Mouse (Mus musculus): ENCODE data around the gene Asf1b. TPM values are rescaled to one million over a fixed set of nuclear protein-coding genes. Genes with fewer than 3 reads are reported as not detected.

Asf1b gene
- polyA plus RNA-seq, 1 experiment from 2014 or later: 94.0 TPM

GRCm38 (mm10) chr8:83921558-83921957, 33.7 kb upstream of the Asf1b start:
- no peaks in the 10 kb centered on the region for H3K9me3 ChIP-seq (ENCODE audit: control insufficient read depth, low read length)
- no peaks in the 10 kb centered on the region for H3K27me3 ChIP-seq (ENCODE audit: control insufficient read depth, insufficient read depth, low read length)
- H3K4me3 ChIP-seq (ENCODE audit: low read depth, low read length): no peak overlapping the region
- DNase-seq (ENCODE audit: low spot score) (peak; percentile 89), ATAC-seq (replicated peaks; ENCODE audit: low FRiP score) (no peak)
- no peak overlapping the region for H3K9ac ChIP-seq (ENCODE audit: low read length)
- H3K27ac ChIP-seq (ENCODE audit: low read depth, low read length): no peak overlapping the region
- WGBS: 80% methylated on average over 3 of the region's 3 CpGs
- H3K36me3 ChIP-seq (ENCODE audit: control insufficient read depth, insufficient read depth, low read length): no peaks in the 10 kb centered on the region; the same call in 1 of the 2 replicates
- no peaks in the 10 kb centered on the region for H3K4me1 ChIP-seq (replicated peaks; ENCODE audit: control insufficient read depth, insufficient read depth, low read length)
- no peak overlapping the region for H3K4me2 ChIP-seq (ENCODE audit: low read depth, low read length, severe bottlenecking)

DNA sequence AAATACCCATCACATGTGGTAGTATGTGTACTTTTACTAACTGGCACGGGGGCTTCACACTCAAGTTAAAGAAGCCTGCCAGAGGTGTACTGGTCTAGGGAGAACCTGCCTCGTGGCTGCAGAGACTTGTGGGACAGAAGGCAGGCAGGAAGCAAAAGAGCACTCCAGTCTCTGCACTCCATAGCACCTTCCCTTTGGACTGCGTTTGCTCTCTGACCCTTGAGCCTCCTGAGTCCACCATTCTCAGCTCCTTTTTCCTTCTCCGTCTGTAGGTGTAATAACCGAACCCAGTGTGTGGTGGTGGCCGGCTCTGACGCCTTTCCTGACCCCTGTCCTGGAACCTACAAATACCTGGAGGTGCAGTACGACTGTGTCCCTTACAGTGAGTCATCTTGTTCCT, 32.6 kb upstream of the Asf1b start:
- no peak overlapping the region for H3K27ac ChIP-seq (ENCODE audit: low read depth, low read length)
- no peak for ATAC-seq (replicated peaks; ENCODE audit: low FRiP score)
- no peaks in the 10 kb centered on the region; the same call in 1 of the 2 replicates for H3K36me3 ChIP-seq (ENCODE audit: control insufficient read depth, insufficient read depth, low read length)
- H3K9ac ChIP-seq (ENCODE audit: low read length): no peak overlapping the region
- no peak overlapping the region for H3K4me2 ChIP-seq (ENCODE audit: low read depth, low read length, severe bottlenecking)
- no peaks in the 10 kb centered on the region for H3K4me1 ChIP-seq (replicated peaks; ENCODE audit: control insufficient read depth, insufficient read depth, low read length)
- no peaks in the 10 kb centered on the region for H3K27me3 ChIP-seq (ENCODE audit: control insufficient read depth, insufficient read depth, low read length)
- DNase-seq (ENCODE audit: low spot score): no peak
- H3K9me3 ChIP-seq (ENCODE audit: control insufficient read depth, low read length): no peaks in the 10 kb centered on the region
- no peak overlapping the region for H3K4me3 ChIP-seq (ENCODE audit: low read depth, low read length)
- WGBS: 95% methylated on average over 8 of the region's 8 CpGs

- ATAC-seq (replicated peaks; ENCODE audit: low FRiP score): no peak
- WGBS: 86% methylated on average over 5 of the region's 5 CpGs
- no peak for DNase-seq (ENCODE audit: low spot score)
- Histone ChIP-seq H3K27ac (ENCODE audit: low read depth, low read length) (no peak overlapping the region), H3K36me3 (ENCODE audit: control insufficient read depth, insufficient read depth, low read length) (no peaks in the 10 kb centered on the region; the same call in 1 of the 2 replicates), H3K4me2 (ENCODE audit: low read depth, low read length, severe bottlenecking) (no peak overlapping the region), H3K9me3 (ENCODE audit: control insufficient read depth, low read length) (no peaks in the 10 kb centered on the region), H3K4me1 (replicated peaks; ENCODE audit: control insufficient read depth, insufficient read depth, low read length) (no peaks in the 10 kb centered on the region), H3K4me3 (ENCODE audit: low read depth, low read length) (no peak overlapping the region), H3K27me3 (ENCODE audit: control insufficient read depth, insufficient read depth, low read length) (no peaks in the 10 kb centered on the region), H3K9ac (ENCODE audit: low read length) (no peak overlapping the region)
These were observed 30.7 kb upstream of the Asf1b start for GRCm38 (mm10) chr8:83924585-83924984.

DNA sequence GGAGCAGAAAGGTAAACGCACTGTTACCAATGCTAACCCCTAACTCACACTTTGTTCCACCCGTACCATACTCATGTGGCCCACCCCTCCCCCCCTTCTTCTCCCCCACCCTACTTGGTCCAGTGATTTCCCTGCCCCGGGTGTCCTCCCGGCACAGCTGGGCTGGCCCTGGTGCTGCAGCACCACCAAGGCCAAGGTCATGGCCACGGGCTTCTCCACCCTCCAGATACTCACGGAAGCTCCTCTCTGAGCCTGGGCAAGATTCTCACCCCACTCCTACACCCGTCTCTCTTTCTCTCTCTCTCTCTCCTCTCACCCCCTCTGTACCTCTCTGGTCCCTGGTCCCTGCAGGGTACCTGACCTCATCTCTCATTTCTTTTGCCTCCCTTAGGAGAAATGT, 29.0 kb upstream of the Asf1b start:
- WGBS: 82% methylated on average over 7 of the region's 7 CpGs
- H3K27me3 ChIP-seq (ENCODE audit: control insufficient read depth, insufficient read depth, low read length): no peaks in the 10 kb centered on the region
- H3K4me2 ChIP-seq (ENCODE audit: low read depth, low read length, severe bottlenecking): no peak overlapping the region
- no peaks in the 10 kb centered on the region for H3K4me1 ChIP-seq (replicated peaks; ENCODE audit: control insufficient read depth, insufficient read depth, low read length)
- H3K27ac ChIP-seq (ENCODE audit: low read depth, low read length): no peak overlapping the region
- DNase-seq (ENCODE audit: low spot score): no peak
- no peak overlapping the region for H3K9ac ChIP-seq (ENCODE audit: low read length)
- H3K9me3 ChIP-seq (ENCODE audit: control insufficient read depth, low read length): no peaks in the 10 kb centered on the region
- no peak overlapping the region for H3K4me3 ChIP-seq (ENCODE audit: low read depth, low read length)
- H3K36me3 ChIP-seq (ENCODE audit: control insufficient read depth, insufficient read depth, low read length): peaks cover 4% of the 10 kb centered on the region; the same call in 1 of the 2 replicates
- no peak for ATAC-seq (replicated peaks; ENCODE audit: low FRiP score)

DNA sequence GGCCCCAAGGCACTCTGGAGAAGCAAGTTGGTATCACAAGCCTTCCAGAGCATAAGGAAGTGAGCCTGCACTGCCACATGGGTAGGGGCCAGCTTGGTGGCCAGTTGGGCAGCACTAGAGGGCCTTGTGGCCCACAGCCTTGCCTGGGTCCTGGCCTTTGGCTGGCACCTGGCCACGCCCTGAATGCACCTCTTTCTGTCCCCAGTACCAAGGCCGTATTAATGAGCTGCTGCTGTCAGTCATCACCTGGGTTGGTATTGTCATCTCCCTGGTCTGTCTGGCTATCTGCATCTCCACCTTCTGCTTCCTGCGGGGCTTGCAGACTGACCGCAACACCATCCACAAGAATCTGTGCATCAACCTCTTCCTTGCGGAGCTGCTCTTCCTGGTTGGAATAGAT, 21.1 kb upstream of the Asf1b start:
- ATAC-seq (replicated peaks; ENCODE audit: low FRiP score): no peak
- WGBS: 90% methylated on average over 5 of the region's 5 CpGs
- Histone ChIP-seq H3K27me3 (ENCODE audit: control insufficient read depth, insufficient read depth, low read length) (no peaks in the 10 kb centered on the region), H3K9me3 (ENCODE audit: control insufficient read depth, low read length) (no peaks in the 10 kb centered on the region), H3K27ac (ENCODE audit: low read depth, low read length) (no peak overlapping the region), H3K4me3 (ENCODE audit: low read depth, low read length) (no peak overlapping the region), H3K9ac (ENCODE audit: low read length) (no peak overlapping the region), H3K4me1 (replicated peaks; ENCODE audit: control insufficient read depth, insufficient read depth, low read length) (no peaks in the 10 kb centered on the region), H3K36me3 (ENCODE audit: control insufficient read depth, insufficient read depth, low read length) (peaks cover 13% of the 10 kb centered on the region; the same call in 1 of the 2 replicates), H3K4me2 (ENCODE audit: low read depth, low read length, severe bottlenecking) (no peak overlapping the region)
- DNase-seq (ENCODE audit: low spot score): no peak

- Histone ChIP-seq H3K4me3 (ENCODE audit: low read depth, low read length) (no peak overlapping the region), H3K27ac (ENCODE audit: low read depth, low read length) (no peak overlapping the region), H3K4me1 (replicated peaks; ENCODE audit: control insufficient read depth, insufficient read depth, low read length) (no peaks in the 10 kb centered on the region), H3K4me2 (ENCODE audit: low read depth, low read length, severe bottlenecking) (no peak overlapping the region), H3K36me3 (ENCODE audit: control insufficient read depth, insufficient read depth, low read length) (peaks cover 13% of the 10 kb centered on the region; the same call in 1 of the 2 replicates), H3K9ac (ENCODE audit: low read length) (no peak overlapping the region), H3K27me3 (ENCODE audit: control insufficient read depth, insufficient read depth, low read length) (no peaks in the 10 kb centered on the region), H3K9me3 (ENCODE audit: control insufficient read depth, low read length) (no peaks in the 10 kb centered on the region)
- peak; percentile 40 for DNase-seq (ENCODE audit: low spot score)
- ATAC-seq (replicated peaks; ENCODE audit: low FRiP score): no peak
- 77% methylated on average over 2 of the region's 2 CpGs for WGBS
These were observed 20.3 kb upstream of the Asf1b start for GRCm38 (mm10) chr8:83934994-83935393.

DNA sequence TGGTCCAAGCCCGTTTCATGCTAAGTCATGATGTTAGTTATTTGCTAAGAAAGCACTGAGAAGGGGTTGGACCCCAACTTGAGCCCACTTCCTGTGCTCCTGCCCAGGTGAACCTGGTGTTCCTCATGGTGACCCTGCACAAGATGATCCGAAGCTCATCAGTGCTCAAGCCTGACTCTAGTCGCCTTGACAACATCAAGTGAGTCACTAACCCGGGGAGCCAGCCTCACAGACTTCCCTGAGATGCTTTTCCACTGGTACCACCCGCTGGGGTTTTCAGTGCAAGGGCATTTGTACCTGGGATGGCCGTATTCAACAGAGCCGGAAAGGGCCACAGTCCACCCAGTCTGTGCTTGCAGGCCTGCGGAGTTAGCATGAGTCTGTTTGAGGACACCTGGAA, 19.9 kb upstream of the Asf1b start:
- Histone ChIP-seq H3K4me1 (replicated peaks; ENCODE audit: control insufficient read depth, insufficient read depth, low read length) (no peaks in the 10 kb centered on the region), H3K27ac (ENCODE audit: low read depth, low read length) (no peak overlapping the region), H3K4me3 (ENCODE audit: low read depth, low read length) (no peak overlapping the region), H3K27me3 (ENCODE audit: control insufficient read depth, insufficient read depth, low read length) (no peaks in the 10 kb centered on the region), H3K9ac (ENCODE audit: low read length) (no peak overlapping the region), H3K4me2 (ENCODE audit: low read depth, low read length, severe bottlenecking) (no peak overlapping the region), H3K36me3 (ENCODE audit: control insufficient read depth, insufficient read depth, low read length) (peaks cover 13% of the 10 kb centered on the region; the same call in 1 of the 2 replicates), H3K9me3 (ENCODE audit: control insufficient read depth, low read length) (no peaks in the 10 kb centered on the region)
- ATAC-seq (replicated peaks; ENCODE audit: low FRiP score) (no peak), DNase-seq (ENCODE audit: low spot score) (peak; percentile 24)
- WGBS: 88% methylated on average over 8 of the region's 8 CpGs

- no peak overlapping the region for H3K4me2 ChIP-seq (ENCODE audit: low read depth, low read length, severe bottlenecking)
- H3K9ac ChIP-seq (ENCODE audit: low read length): no peak overlapping the region
- H3K36me3 ChIP-seq (ENCODE audit: control insufficient read depth, insufficient read depth, low read length): peaks cover 9% of the 10 kb centered on the region; the same call in 1 of the 2 replicates
- no peak overlapping the region for H3K27ac ChIP-seq (ENCODE audit: low read depth, low read length)
- no peaks in the 10 kb centered on the region for H3K27me3 ChIP-seq (ENCODE audit: control insufficient read depth, insufficient read depth, low read length)
- ATAC-seq (replicated peaks; ENCODE audit: low FRiP score) (no peak), DNase-seq (ENCODE audit: low spot score) (no peak)
- H3K4me3 ChIP-seq (ENCODE audit: low read depth, low read length): no peak overlapping the region
- WGBS: 88% methylated on average over 7 of the region's 7 CpGs
- H3K4me1 ChIP-seq (replicated peaks; ENCODE audit: control insufficient read depth, insufficient read depth, low read length): no peaks in the 10 kb centered on the region
- no peaks in the 10 kb centered on the region for H3K9me3 ChIP-seq (ENCODE audit: control insufficient read depth, low read length)
These were observed 17.7 kb upstream of the Asf1b start for GRCm38 (mm10) chr8:83937645-83938044.

GRCm38 (mm10) chr8:83938330-83938729, 17.0 kb upstream of the Asf1b start:
- Histone ChIP-seq H3K27me3 (ENCODE audit: control insufficient read depth, insufficient read depth, low read length) (no peaks in the 10 kb centered on the region), H3K9ac (ENCODE audit: low read length) (no peak overlapping the region), H3K36me3 (ENCODE audit: control insufficient read depth, insufficient read depth, low read length) (peaks cover 9% of the 10 kb centered on the region; the same call in 1 of the 2 replicates), H3K4me2 (ENCODE audit: low read depth, low read length, severe bottlenecking) (no peak overlapping the region), H3K4me1 (replicated peaks; ENCODE audit: control insufficient read depth, insufficient read depth, low read length) (no peaks in the 10 kb centered on the region), H3K27ac (ENCODE audit: low read depth, low read length) (no peak overlapping the region), H3K4me3 (ENCODE audit: low read depth, low read length) (no peak overlapping the region), H3K9me3 (ENCODE audit: control insufficient read depth, low read length) (no peaks in the 10 kb centered on the region)
- WGBS: 94% methylated on average over 15 of the region's 15 CpGs
- DNase-seq (ENCODE audit: low spot score): no peak
- no peak for ATAC-seq (replicated peaks; ENCODE audit: low FRiP score)
